Mouse (Mus musculus) liver, embryonic 14.5 days (tissue): Measurements from ENCODE around the gene Gm5244. TPM values are rescaled to one million over a fixed set of nuclear protein-coding genes. Genes with fewer than 3 reads are reported as not detected.

ENCODE experiments used
- ATAC-seq: fragments of 200-750 bp; cut with Nextera tagmentation; 2 replicates; pipeline ENCODE4 v1.8.0; 2017; ENCODE audit warnings: moderate number of reproducible peaks, mild to moderate bottlenecking, moderate library complexity; ENCODE audit not compliant: insufficient read depth
- DNase-seq, 3 experiments: peaks; one replicate each; pipeline ENCODE4 v3.0.0-alpha.2; 2012 to 2013; ENCODE audit warnings: low read depth in 3 of 3, low spot score in 3 of 3
- H3K27ac ChIP-seq: fragments of 300-500 bp; sonication (generic); 2 replicates; pipeline ENCODE4 v1.5.1; 2014; ENCODE audit warnings: moderate library complexity, mild to moderate bottlenecking, control low read depth, inconsistent platforms
- H3K27me3 ChIP-seq: fragments of 300-500 bp; sonication (generic); 2 replicates; pipeline ENCODE4 v1.6.1; 2014; ENCODE audit warnings: mild to moderate bottlenecking, low read length, moderate library complexity; ENCODE audit not compliant: control insufficient read depth, insufficient read depth
- H3K36me3 ChIP-seq: fragments of 300-500 bp; sonication (generic); replicated peaks from 2 replicates; pipeline ENCODE4 v1.6.1; 2014; ENCODE audit warnings: low read depth; ENCODE audit not compliant: control insufficient read depth, insufficient read depth
- H3K4me1 ChIP-seq, 2 experiments: fragments of 200-500 bp in 1 of 2; fragments of 300-500 bp in 1 of 2; sonication (generic) in 1 of 2; replicated peaks; 2 replicates each; pipeline ENCODE4 v1.6.1; 2012 to 2014; ENCODE audit warnings: antibody characterized with exemption in 1 of 2, inconsistent platforms in 1 of 2, low read length in 1 of 2; ENCODE audit not compliant: control insufficient read depth in 2 of 2, insufficient read depth in 2 of 2
- H3K4me2 ChIP-seq: fragments of 300-500 bp; sonication (generic); 2 replicates; pipeline ENCODE4 v1.6.1; 2014; ENCODE audit warnings: low read depth, mild to moderate bottlenecking, control low read depth, moderate library complexity
- H3K4me3 ChIP-seq, 2 experiments: fragments of 200-500 bp in 1 of 2; fragments of 300-500 bp in 1 of 2; sonication (generic) in 1 of 2; 2 replicates each; pipeline ENCODE4 v1.5.1; 2012 to 2014; ENCODE audit warnings: low read depth in 2 of 2, low read length in 2 of 2, mild to moderate bottlenecking in 2 of 2, control low read depth in 1 of 2, inconsistent platforms in 1 of 2, moderate library complexity in 1 of 2; ENCODE audit not compliant: insufficient read depth in 1 of 2
- H3K9ac ChIP-seq: fragments of 300-500 bp; sonication (generic); replicated peaks from 2 replicates; pipeline ENCODE4 v1.6.1; 2014; ENCODE audit warnings: mild to moderate bottlenecking, control low read depth, moderate library complexity
- H3K9me3 ChIP-seq: fragments of 300-500 bp; sonication (generic); 2 replicates; pipeline ENCODE4 v1.6.1; 2016; ENCODE audit warnings: low read length, mixed read lengths; ENCODE audit not compliant: control insufficient read depth
- CTCF ChIP-seq: IDR thresholded peaks from 2 replicates; pipeline ENCODE4 v1.5.1; 2016; ENCODE audit warnings: antibody characterized with exemption, low read depth, control low read depth
- EP300 ChIP-seq: IDR thresholded peaks from 2 replicates; pipeline ENCODE4 v1.6.1; 2016; ENCODE audit warnings: antibody characterized with exemption, low read depth
- WGBS: fragments of 180-500 bp; shearing (Covaris S2); extraction: QIAGEN DNeasy Blood & Tissue Kit; methylation state at CpG from one replicate; pipeline ENCODE4 v1.1.7; 2014; ENCODE audit not compliant: insufficient replicate concordance; 5-methylcytosine and 5-hydroxymethylcytosine counted together
- polyA plus RNA-seq, 2 experiments: library from polyadenylated mRNA; depleted of rRNA in 1 of 2; stranded (reverse) in 1 of 2; unstranded in 1 of 2; fragments of >200 nt; fragmentation: Nextera tagmentation in 1 of 2; extraction: Ambion mirVana in 1 of 2; gene quantifications; 2 replicates each; pipeline versions ENCODE4 v1.2.1 to v1.2.3; 2012 to 2014

The Gm5244 gene
- polyA plus RNA-seq, 2 experiments, result not detected

DNA sequence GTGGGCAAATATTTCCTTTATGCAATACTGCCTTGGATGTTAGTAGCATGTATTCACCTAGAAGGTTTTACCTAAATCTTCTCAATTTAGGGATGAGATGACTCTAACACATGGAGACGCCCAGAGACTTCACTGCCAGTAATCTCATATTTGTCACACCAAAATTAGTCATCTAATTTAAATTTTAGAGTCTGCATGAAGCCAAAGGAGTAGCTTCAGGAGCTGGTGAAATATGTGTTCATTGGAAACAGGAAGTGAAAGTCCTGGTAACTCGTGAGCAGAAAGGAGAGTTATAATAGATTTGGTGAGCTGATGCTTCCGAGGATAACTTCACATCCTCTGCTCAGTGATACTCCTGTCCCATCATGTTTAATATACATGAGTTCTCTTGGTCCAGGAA lies 45.4 kb upstream of the Gm5244 start:
- Histone ChIP-seq H3K4me2 (no peak overlapping the region), H3K4me1 (peaks cover 0 to 2% of the 10 kb centered on the region in 2 experiments; a peak in 1 of 4 replicates), H3K36me3 (no peaks in the 10 kb centered on the region), H3K9me3 (no peaks in the 10 kb centered on the region), H3K4me3 (no peak overlapping the region), H3K27ac (no peak overlapping the region), H3K27me3 (no peaks in the 10 kb centered on the region), H3K9ac (no peak overlapping the region)
- no peak for ATAC-seq
- TF ChIP-seq CTCF (no peak), EP300 (no peak)
- DNase-seq, result no peak
- WGBS, result 31% methylated on average over 3 of the region's 3 CpGs

DNA sequence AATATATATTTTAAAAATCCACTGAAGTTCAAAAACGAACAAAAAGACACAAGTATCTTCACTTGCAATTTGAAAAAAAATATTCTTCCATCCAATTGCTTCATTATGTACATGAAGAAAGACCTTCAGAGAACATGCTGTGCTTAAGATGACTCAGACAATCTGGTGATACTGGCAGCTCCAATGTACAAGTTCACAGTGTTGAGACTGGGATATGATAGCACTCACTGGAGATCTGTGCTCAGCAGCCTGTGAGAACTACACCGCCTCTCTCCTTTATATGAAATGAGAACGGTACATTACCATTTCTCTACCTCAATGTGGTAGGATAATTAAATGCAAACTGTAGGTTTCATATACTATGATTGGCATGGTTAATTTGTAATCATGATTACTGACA lies 43.7 kb upstream of the Gm5244 start:
- no peak for DNase-seq
- H3K4me3 ChIP-seq, result no peak overlapping the region
- H3K9me3 ChIP-seq, result no peaks in the 10 kb centered on the region
- no peak overlapping the region for H3K9ac ChIP-seq
- H3K4me2 ChIP-seq, result no peak overlapping the region
- no peaks in the 10 kb centered on the region for H3K36me3 ChIP-seq
- no peaks in the 10 kb centered on the region for H3K4me1 ChIP-seq
- no peak for ATAC-seq
- TF ChIP-seq CTCF (no peak), EP300 (no peak)
- H3K27ac ChIP-seq, result no peak overlapping the region
- no peaks in the 10 kb centered on the region for H3K27me3 ChIP-seq
- WGBS, result 65% methylated on average over 3 of the region's 3 CpGs

DNA sequence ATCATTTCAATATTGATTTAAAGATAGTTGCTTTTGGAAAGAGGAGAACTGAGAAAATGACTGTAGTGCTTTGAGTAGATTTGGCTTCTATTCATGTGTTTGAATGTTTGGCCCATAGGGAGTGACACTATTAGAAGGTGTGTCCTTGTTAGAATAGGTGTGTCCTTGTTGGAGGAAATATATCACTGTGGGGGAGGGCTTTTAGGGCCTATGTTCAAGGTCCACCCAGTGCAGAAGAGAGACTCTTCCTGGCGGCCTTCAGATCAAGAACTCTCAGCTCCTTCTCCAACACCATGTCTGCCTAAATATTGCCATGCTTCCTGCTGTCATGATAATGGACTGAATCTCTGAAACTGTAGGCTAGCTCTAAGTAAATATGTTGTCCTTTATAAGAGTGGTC lies 42.2 kb upstream of the Gm5244 start:
- Histone ChIP-seq H3K36me3 (no peaks in the 10 kb centered on the region), H3K27ac (no peak overlapping the region), H3K4me1 (no peaks in the 10 kb centered on the region), H3K9ac (no peak overlapping the region), H3K4me3 (no peak overlapping the region), H3K4me2 (no peak overlapping the region), H3K9me3 (no peaks in the 10 kb centered on the region), H3K27me3 (no peaks in the 10 kb centered on the region)
- 57% methylated on average over 1 of the region's 1 CpGs for WGBS
- DNase-seq (no peak), ATAC-seq (no peak)
- TF ChIP-seq CTCF, result no peak
- no peak for TF ChIP-seq EP300

DNA sequence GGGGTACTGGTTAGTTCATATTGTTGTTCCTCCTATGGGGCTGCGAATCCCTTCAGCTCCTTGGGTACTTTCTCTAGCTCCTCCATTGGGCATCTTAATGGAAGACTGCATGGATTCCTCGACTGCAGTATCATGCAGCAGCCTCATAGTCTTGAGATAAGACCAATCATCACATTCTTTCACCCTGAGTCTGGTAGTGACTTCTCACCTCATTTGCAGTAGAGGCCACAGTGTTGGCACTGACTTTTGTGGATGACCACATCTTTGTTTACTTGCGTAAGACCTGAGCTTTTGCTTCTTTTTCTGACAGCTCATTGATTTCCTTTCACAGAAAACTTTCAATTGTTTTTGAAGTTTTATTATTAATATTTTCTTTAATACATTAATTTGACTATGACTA lies 40.8 kb upstream of the Gm5244 start:
- no peaks in the 10 kb centered on the region for H3K9me3 ChIP-seq
- 62% methylated on average over 3 of the region's 3 CpGs for WGBS
- H3K27ac ChIP-seq, result no peak overlapping the region
- no peak overlapping the region for H3K9ac ChIP-seq
- no peaks in the 10 kb centered on the region for H3K36me3 ChIP-seq
- no peaks in the 10 kb centered on the region for H3K4me1 ChIP-seq
- H3K4me3 ChIP-seq, result no peak overlapping the region
- H3K4me2 ChIP-seq, result no peak overlapping the region
- ATAC-seq (no peak), DNase-seq (no peak)
- TF ChIP-seq EP300 (no peak), CTCF (no peak)
- H3K27me3 ChIP-seq, result no peaks in the 10 kb centered on the region

DNA sequence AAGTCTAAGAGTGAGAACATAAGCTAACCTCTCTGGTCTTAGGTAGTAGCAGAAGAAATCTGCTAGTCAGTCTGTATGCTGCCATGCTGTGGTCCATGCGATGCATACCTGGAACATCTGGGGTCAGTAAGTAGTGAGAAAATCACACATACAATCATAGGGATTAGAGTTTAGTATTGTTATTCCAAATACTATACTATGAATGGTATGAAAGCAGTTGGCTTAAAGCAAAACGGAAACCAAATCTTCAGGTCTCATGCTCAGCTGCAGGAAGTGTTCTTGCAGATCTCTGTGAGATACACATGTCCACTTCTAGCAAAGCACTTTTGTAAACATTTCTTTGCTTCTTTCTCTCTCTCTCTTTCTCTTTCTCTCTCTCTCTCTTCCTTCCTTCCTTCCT lies 40.3 kb upstream of the Gm5244 start:
- no peaks in the 10 kb centered on the region for H3K4me1 ChIP-seq
- 56% methylated on average over 2 of the region's 2 CpGs for WGBS
- H3K4me2 ChIP-seq, result no peak overlapping the region
- ATAC-seq, result no peak
- no peaks in the 10 kb centered on the region for H3K36me3 ChIP-seq
- TF ChIP-seq EP300, result no peak
- no peak for TF ChIP-seq CTCF
- H3K4me3 ChIP-seq, result no peak overlapping the region
- H3K9me3 ChIP-seq, result no peaks in the 10 kb centered on the region
- H3K27me3 ChIP-seq, result no peaks in the 10 kb centered on the region
- no peak for DNase-seq
- no peak overlapping the region for H3K9ac ChIP-seq
- no peak overlapping the region for H3K27ac ChIP-seq
